Mouse (Mus musculus): ENCODE data around the gene Elk3. TPM values are rescaled to one million over a fixed set of nuclear protein-coding genes. Genes with fewer than 3 reads are reported as not detected.

The Elk3 gene
- polyA plus RNA-seq, 1 experiment, result 37.4 TPM

DNA sequence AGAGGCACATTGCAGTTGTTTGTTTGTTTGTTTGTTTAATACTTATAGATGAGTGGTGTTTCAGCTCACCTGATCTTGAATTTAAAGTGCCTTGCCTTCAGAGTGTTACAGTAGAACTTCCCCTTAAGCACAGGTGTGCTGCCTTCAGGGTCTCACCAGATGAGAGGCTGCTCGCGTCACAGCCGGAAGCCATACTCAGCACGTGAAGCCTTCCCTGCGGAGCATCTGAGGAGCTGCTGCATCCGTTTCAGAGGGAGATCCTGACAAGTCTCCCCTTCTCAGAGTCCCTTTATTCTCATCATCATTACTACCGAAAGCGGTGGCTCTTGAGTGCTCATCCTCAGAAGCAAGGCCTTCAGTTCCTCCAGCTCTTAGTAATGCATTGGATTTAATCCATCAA is 62.5 kb downstream of the Elk3 start:
- WGBS, result 92% methylated on average over 8 of the region's 8 CpGs
- DNase-seq (ENCODE audit: low read depth in 1 of 2, low spot score in 2 of 2), result no peak
- no peak for TF ChIP-seq POLR2A (IDR thresholded peaks at IDR 0.05; ENCODE audit: low read depth, low read length)
- no peak for TF ChIP-seq CTCF (IDR thresholded peaks at IDR 0.05; ENCODE audit: extremely low read depth, insufficient read depth, insufficient read length, insufficient replicate concordance)
- H3K4me3 ChIP-seq (ENCODE audit: extremely low read depth, insufficient read depth, insufficient read length), result no peak overlapping the region
- H3K27me3 ChIP-seq (ENCODE audit: control insufficient read depth, insufficient read depth, low read length), result no peaks in the 10 kb centered on the region
- no peaks in the 10 kb centered on the region for H3K4me1 ChIP-seq (ENCODE audit: control insufficient read depth, insufficient read depth, insufficient read length)
- no peak overlapping the region for H3K27ac ChIP-seq (ENCODE audit: insufficient read depth, low read length)
- peaks cover 19% of the 10 kb centered on the region for H3K36me3 ChIP-seq (ENCODE audit: control insufficient read depth, insufficient read depth, low read length)

- no peaks in the 10 kb centered on the region for H3K27me3 ChIP-seq (ENCODE audit: control insufficient read depth, insufficient read depth, low read length)
- no peak for DNase-seq (ENCODE audit: low read depth in 1 of 2, low spot score in 2 of 2)
- no peak overlapping the region for H3K27ac ChIP-seq (ENCODE audit: insufficient read depth, low read length)
- H3K4me3 ChIP-seq (ENCODE audit: extremely low read depth, insufficient read depth, insufficient read length), result no peak overlapping the region
- TF ChIP-seq POLR2A (IDR thresholded peaks at IDR 0.05; ENCODE audit: low read depth, low read length) (no peak), CTCF (IDR thresholded peaks at IDR 0.05; ENCODE audit: extremely low read depth, insufficient read depth, insufficient read length, insufficient replicate concordance) (no peak)
- H3K36me3 ChIP-seq (ENCODE audit: control insufficient read depth, insufficient read depth, low read length), result peaks cover 20% of the 10 kb centered on the region
- H3K4me1 ChIP-seq (ENCODE audit: control insufficient read depth, insufficient read depth, insufficient read length), result no peaks in the 10 kb centered on the region
- 86% methylated on average over 6 of the region's 6 CpGs for WGBS
Measured at GRCm38 (mm10) chr10:93247902-93248301, 63.0 kb downstream of the Elk3 start.

DNA sequence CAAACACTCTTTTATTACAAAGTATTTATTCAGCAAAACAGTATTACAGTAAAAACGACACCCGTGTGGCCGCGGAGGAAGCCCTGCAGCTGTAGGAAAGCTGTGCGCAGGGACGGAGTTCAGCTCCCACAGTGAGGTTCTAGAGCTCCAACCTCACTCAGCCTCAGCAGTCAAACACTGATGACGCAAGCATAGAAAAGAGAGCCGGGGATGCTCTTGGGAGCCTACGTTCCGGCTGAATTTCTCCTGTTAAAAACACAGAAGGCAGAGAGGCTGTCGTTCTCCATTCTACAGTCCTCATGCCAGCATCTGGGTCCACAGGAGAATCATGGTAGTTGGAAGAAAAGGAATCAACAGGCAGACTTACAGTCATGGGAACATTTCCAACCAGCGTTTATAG is 63.5 kb downstream of the Elk3 start:
- Histone ChIP-seq H3K36me3 (ENCODE audit: control insufficient read depth, insufficient read depth, low read length) (peaks cover 19% of the 10 kb centered on the region), H3K27ac (ENCODE audit: insufficient read depth, low read length) (no peak overlapping the region), H3K4me1 (ENCODE audit: control insufficient read depth, insufficient read depth, insufficient read length) (no peaks in the 10 kb centered on the region), H3K27me3 (ENCODE audit: control insufficient read depth, insufficient read depth, low read length) (no peaks in the 10 kb centered on the region), H3K4me3 (ENCODE audit: extremely low read depth, insufficient read depth, insufficient read length) (no peak overlapping the region)
- WGBS, result 92% methylated on average over 12 of the region's 12 CpGs
- no peak for TF ChIP-seq CTCF (IDR thresholded peaks at IDR 0.05; ENCODE audit: extremely low read depth, insufficient read depth, insufficient read length, insufficient replicate concordance)
- TF ChIP-seq POLR2A (IDR thresholded peaks at IDR 0.05; ENCODE audit: low read depth, low read length), result no peak
- DNase-seq (ENCODE audit: low read depth in 1 of 2, low spot score in 2 of 2), result no peak

GRCm38 (mm10) chr10:93246185-93246920 is 64.6 kb downstream of the Elk3 start:
- peaks cover 22% of the 10 kb centered on the region for H3K36me3 ChIP-seq (ENCODE audit: control insufficient read depth, insufficient read depth, low read length)
- WGBS, result 90% methylated on average over 7 of the region's 7 CpGs
- DNase-seq (ENCODE audit: low read depth in 1 of 2, low spot score in 2 of 2), result no peak
- no peak overlapping the region for H3K4me3 ChIP-seq (ENCODE audit: extremely low read depth, insufficient read depth, insufficient read length)
- H3K27ac ChIP-seq (ENCODE audit: insufficient read depth, low read length), result no peak overlapping the region
- H3K4me1 ChIP-seq (ENCODE audit: control insufficient read depth, insufficient read depth, insufficient read length), result peaks cover 3% of the 10 kb centered on the region; the same call in 1 of the 2 replicates
- no peaks in the 10 kb centered on the region for H3K27me3 ChIP-seq (ENCODE audit: control insufficient read depth, insufficient read depth, low read length)
- no peak for TF ChIP-seq POLR2A (IDR thresholded peaks at IDR 0.05; ENCODE audit: low read depth, low read length)
- TF ChIP-seq CTCF (IDR thresholded peaks at IDR 0.05; ENCODE audit: extremely low read depth, insufficient read depth, insufficient read length, insufficient replicate concordance), result no peak

- Histone ChIP-seq H3K27me3 (ENCODE audit: control insufficient read depth, insufficient read depth, low read length) (no peaks in the 10 kb centered on the region), H3K36me3 (ENCODE audit: control insufficient read depth, insufficient read depth, low read length) (peaks cover 29% of the 10 kb centered on the region), H3K27ac (ENCODE audit: insufficient read depth, low read length) (no peak overlapping the region), H3K4me3 (ENCODE audit: extremely low read depth, insufficient read depth, insufficient read length) (no peak overlapping the region), H3K4me1 (ENCODE audit: control insufficient read depth, insufficient read depth, insufficient read length) (peaks cover 3% of the 10 kb centered on the region; the same call in 1 of the 2 replicates)
- no peak for DNase-seq (ENCODE audit: low read depth in 1 of 2, low spot score in 2 of 2)
- TF ChIP-seq POLR2A (IDR thresholded peaks at IDR 0.05; ENCODE audit: low read depth, low read length) (no peak), CTCF (IDR thresholded peaks at IDR 0.05; ENCODE audit: extremely low read depth, insufficient read depth, insufficient read length, insufficient replicate concordance) (no peak)
- WGBS, result 94% methylated on average over 10 of the region's 10 CpGs
Measured at GRCm38 (mm10) chr10:93244209-93244705, 66.7 kb downstream of the Elk3 start.

GRCm38 (mm10) chr10:93242861-93243260 is 68.1 kb downstream of the Elk3 start:
- Histone ChIP-seq H3K36me3 (ENCODE audit: control insufficient read depth, insufficient read depth, low read length) (peaks cover 32% of the 10 kb centered on the region), H3K27ac (ENCODE audit: insufficient read depth, low read length) (no peak overlapping the region), H3K4me1 (ENCODE audit: control insufficient read depth, insufficient read depth, insufficient read length) (peaks cover 3% of the 10 kb centered on the region; the same call in 1 of the 2 replicates), H3K27me3 (ENCODE audit: control insufficient read depth, insufficient read depth, low read length) (no peaks in the 10 kb centered on the region), H3K4me3 (ENCODE audit: extremely low read depth, insufficient read depth, insufficient read length) (no peak overlapping the region)
- DNase-seq (ENCODE audit: low read depth in 1 of 2, low spot score in 2 of 2), result no peak
- WGBS, result 59% methylated on average over 5 of the region's 5 CpGs
- no peak for TF ChIP-seq CTCF (IDR thresholded peaks at IDR 0.05; ENCODE audit: extremely low read depth, insufficient read depth, insufficient read length, insufficient replicate concordance)
- TF ChIP-seq POLR2A (IDR thresholded peaks at IDR 0.05; ENCODE audit: low read depth, low read length), result no peak

DNA sequence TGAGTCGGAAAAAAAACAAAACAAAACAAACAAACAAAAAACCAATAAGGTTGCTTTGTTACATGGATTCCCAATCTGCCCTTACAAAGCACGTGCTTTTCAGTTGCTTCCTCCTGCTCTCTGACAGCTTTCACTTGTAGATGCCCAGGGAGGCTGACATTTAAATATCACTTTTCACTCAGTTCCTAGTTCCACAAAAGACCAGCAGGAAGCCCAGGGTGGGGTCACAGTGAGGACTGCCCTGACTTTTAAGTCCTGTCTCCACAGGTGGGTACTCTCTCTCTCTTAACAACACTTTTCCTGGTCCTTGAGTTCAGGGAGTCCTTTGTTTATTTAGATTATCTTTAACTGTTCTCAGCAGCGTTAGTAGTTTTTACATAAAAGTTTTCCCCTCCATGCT is 68.7 kb downstream of the Elk3 start:
- 70% methylated on average over 3 of the region's 3 CpGs for WGBS
- peaks cover 32% of the 10 kb centered on the region for H3K36me3 ChIP-seq (ENCODE audit: control insufficient read depth, insufficient read depth, low read length)
- DNase-seq (ENCODE audit: low read depth in 1 of 2, low spot score in 2 of 2), result no peak
- no peak overlapping the region for H3K27ac ChIP-seq (ENCODE audit: insufficient read depth, low read length)
- peaks cover 3% of the 10 kb centered on the region; the same call in 1 of the 2 replicates for H3K4me1 ChIP-seq (ENCODE audit: control insufficient read depth, insufficient read depth, insufficient read length)
- no peak overlapping the region for H3K4me3 ChIP-seq (ENCODE audit: extremely low read depth, insufficient read depth, insufficient read length)
- TF ChIP-seq POLR2A (IDR thresholded peaks at IDR 0.05; ENCODE audit: low read depth, low read length) (no peak), CTCF (IDR thresholded peaks at IDR 0.05; ENCODE audit: extremely low read depth, insufficient read depth, insufficient read length, insufficient replicate concordance) (no peak)
- H3K27me3 ChIP-seq (ENCODE audit: control insufficient read depth, insufficient read depth, low read length), result no peaks in the 10 kb centered on the region
